Mouse (Mus musculus) olfactory bulb, adult 2 months (tissue): ENCODE measurements around the gene Tmprss11e.

Source experiments
- CTCF ChIP-seq: fragments of 200-500 bp; IDR thresholded peaks from 2 replicates; pipeline ENCODE4 v1.5.1; 2012; ENCODE audit warnings: low read depth, mild to moderate bottlenecking, low read length, moderate library complexity; ENCODE audit not compliant: insufficient read depth
- POLR2A ChIP-seq: fragments of 200-500 bp; IDR thresholded peaks from 2 replicates; pipeline ENCODE4 v1.6.1; 2012; ENCODE audit warnings: mild to moderate bottlenecking, low read depth, low read length, moderate library complexity; ENCODE audit not compliant: insufficient read depth

- TF ChIP-seq CTCF (no peak), POLR2A (no peak)
These were observed 37.4 kb upstream of the Tmprss11e start for GRCm38 (mm10) chr5:86783059-86783458.
